Mouse (Mus musculus) cerebellum, postnatal 14 days (tissue): ENCODE data around the gene Setd3.
"Not testable (repeated sequence)": the region's sequence is repeated elsewhere in the genome, so short reads cannot be mapped to it uniquely, and the experiment has no call there.

Experiments used
- DNase-seq, 2 experiments: peaks; one replicate each; pipeline ENCODE4 v3.0.0; 2021; ENCODE audit warnings: mixed read lengths in 2 of 2

Setd3 gene

GRCm38 (mm10) chr12:108135610-108136208 is 43.4 kb downstream of the Setd3 start:
- DNase-seq: no peak

GRCm38 (mm10) chr12:108133181-108133580 is 45.9 kb downstream of the Setd3 start:
- DNase-seq: no peak

- no peak for DNase-seq
Measured at GRCm38 (mm10) chr12:108132450-108133070, 46.6 kb downstream of the Setd3 start.

- peak; percentile 87 to 88 for DNase-seq
Measured at GRCm38 (mm10) chr12:108121288-108121687, 57.8 kb downstream of the Setd3 start.

GRCm38 (mm10) chr12:108120434-108120833 is 58.7 kb downstream of the Setd3 start:
- DNase-seq: no peak

GRCm38 (mm10) chr12:108119930-108120329 is 59.2 kb downstream of the Setd3 start:
- DNase-seq: no peak

GRCm38 (mm10) chr12:108118902-108119531 is 60.1 kb downstream of the Setd3 start:
- DNase-seq: peak in 1 of 2 experiments; percentile 30

- no peak for DNase-seq
Measured at GRCm38 (mm10) chr12:108118503-108118901, 60.6 kb downstream of the Setd3 start.

GRCm38 (mm10) chr12:108111191-108111590 is 67.9 kb downstream of the Setd3 start:
- DNase-seq: no peak

GRCm38 (mm10) chr12:108110674-108111073 is 68.4 kb downstream of the Setd3 start:
- DNase-seq: no peak

- DNase-seq: no peak
Measured at GRCm38 (mm10) chr12:108109732-108110131, 69.4 kb downstream of the Setd3 start.

GRCm38 (mm10) chr12:108108591-108108990 is 70.5 kb downstream of the Setd3 start:
- DNase-seq: not testable (repeated sequence)

- DNase-seq: no peak
Measured at GRCm38 (mm10) chr12:108103292-108103691, 75.8 kb downstream of the Setd3 start.

- no peak for DNase-seq
Measured at GRCm38 (mm10) chr12:108102119-108102518, 77.0 kb downstream of the Setd3 start.

- DNase-seq: no peak
Measured at GRCm38 (mm10) chr12:108100181-108100580, 78.9 kb downstream of the Setd3 start.

GRCm38 (mm10) chr12:108098201-108098980 is 80.7 kb downstream of the Setd3 start:
- peak in 1 of 2 experiments; percentile 51 for DNase-seq

- DNase-seq: no peak
Measured at GRCm38 (mm10) chr12:108097643-108098042, 81.5 kb downstream of the Setd3 start.

- DNase-seq: no peak
Measured at GRCm38 (mm10) chr12:108088253-108088652, 90.9 kb downstream of the Setd3 start.

- no peak for DNase-seq
Measured at GRCm38 (mm10) chr12:108087489-108087888, 91.6 kb downstream of the Setd3 start.

- peak in 1 of 2 experiments; percentile 49 for DNase-seq
Measured at GRCm38 (mm10) chr12:108078122-108078752, 100.9 kb downstream of the Setd3 start.

GRCm38 (mm10) chr12:108072907-108073306 is 106.2 kb downstream of the Setd3 start:
- no peak for DNase-seq
